Mouse (Mus musculus) liver, postnatal 0 days (tissue): Measurements from ENCODE around the gene Mmp15.

ENCODE experiments used
- CTCF ChIP-seq: sonication (generic); IDR thresholded peaks from 2 replicates; pipeline ENCODE4 v1.5.1; 2016; ENCODE audit warnings: antibody characterized with exemption, low read depth
- EP300 ChIP-seq: IDR thresholded peaks from 2 replicates; pipeline ENCODE4 v1.6.1; 2016; ENCODE audit warnings: antibody characterized with exemption, low read depth, mild to moderate bottlenecking

GRCm38 (mm10) chr8:95384501-95384900, 32.4 kb downstream of the Mmp15 start:
- TF ChIP-seq CTCF (no peak), EP300 (no peak)
